8 mouse cellular contexts compared by ENCODE assay signal in genomic region chr11:53707718-53708009, GRCm38 (mm10). TPM values are rescaled to one million over a fixed set of nuclear protein-coding genes. Genes with fewer than 3 reads are reported as not detected.
DNase-seq lines count a peak whose midpoint lies in the region; ATAC-seq and TF ChIP-seq lines count a peak whose summit lies in the region.

No protein-coding gene starts in this region.

- no peak for TF ChIP-seq CTCF in bone marrow, adult 2 months (IDR thresholded peaks at IDR 0.05; ENCODE audit: control insufficient read depth, insufficient read depth, low read length)

- no peak for DNase-seq in heart, postnatal 25 days (ENCODE audit: low spot score)
- DNase-seq in thymus, postnatal 25 days = no peak
- DNase-seq in cerebellum, postnatal 4 days (ENCODE audit: low spot score in 2 of 2) = no peak

- peak overlapping the region; percentile 79 for H3K9ac ChIP-seq in heart, embryonic 14.5 days (ENCODE audit: low read length)
- no peak overlapping the region; the same call in 1 of the 2 replicates for H3K9ac ChIP-seq in hindbrain, embryonic 12.5 days
- no peak overlapping the region for H3K9ac ChIP-seq in midbrain, embryonic 12.5 days (replicated peaks)

- intact Hi-C loops in heart, postnatal 25 days (cut with DNase I) = no loop called here

- peaks cover 7% of the 10 kb centered on the region; the same call in 1 of the 2 replicates for H3K36me3 ChIP-seq in heart, embryonic 14.5 days (ENCODE audit: control insufficient read depth, insufficient read depth, low read length)
- no peaks in the 10 kb centered on the region for H3K36me3 ChIP-seq in hindbrain, embryonic 12.5 days
- H3K36me3 ChIP-seq in midbrain, embryonic 12.5 days = no peaks in the 10 kb centered on the region

- no peaks in the 10 kb centered on the region for H3K27me3 ChIP-seq in heart, embryonic 14.5 days (ENCODE audit: control insufficient read depth, insufficient read depth, low read length)
- H3K27me3 ChIP-seq in hindbrain, embryonic 12.5 days = no peaks in the 10 kb centered on the region
- peaks cover 6% of the 10 kb centered on the region; the same call in 1 of the 2 replicates for H3K27me3 ChIP-seq in midbrain, embryonic 12.5 days

- H3K27ac ChIP-seq in heart, embryonic 14.5 days (replicated peaks in 1 of 2; ENCODE audit: control insufficient read depth in 1 of 2, insufficient read depth in 1 of 2, low read depth in 2 of 2, low read length in 2 of 2) = no peak overlapping the region
- no peak overlapping the region for H3K27ac ChIP-seq in bone marrow, adult 2 months (ENCODE audit: control insufficient read depth, insufficient read depth, low read depth, low read length, poor library complexity)
- H3K27ac ChIP-seq in hindbrain, embryonic 12.5 days = no peak overlapping the region
- H3K27ac ChIP-seq in midbrain, embryonic 12.5 days (replicated peaks) = no peak overlapping the region

- H3K9me3 ChIP-seq in heart, embryonic 14.5 days (ENCODE audit: control insufficient read depth, low read length) = no peaks in the 10 kb centered on the region
- no peaks in the 10 kb centered on the region for H3K9me3 ChIP-seq in hindbrain, embryonic 12.5 days (replicated peaks)
- no peaks in the 10 kb centered on the region for H3K9me3 ChIP-seq in midbrain, embryonic 12.5 days

- H3K4me1 ChIP-seq in heart, embryonic 14.5 days (ENCODE audit: control insufficient read depth in 2 of 2, insufficient read depth in 2 of 2, low read length in 2 of 2) = peaks cover 0 to 3% of the 10 kb centered on the region in 2 experiments; a peak in 1 of 4 replicates
- H3K4me1 ChIP-seq in bone marrow, adult 2 months (ENCODE audit: control insufficient read depth, insufficient read depth, low read length) = no peaks in the 10 kb centered on the region
- peaks cover 6% of the 10 kb centered on the region; the same call in 1 of the 2 replicates for H3K4me1 ChIP-seq in hindbrain, embryonic 12.5 days
- H3K4me1 ChIP-seq in midbrain, embryonic 12.5 days = peaks cover 8% of the 10 kb centered on the region

- ATAC-seq in heart, embryonic 14.5 days (ENCODE audit: insufficient number of reproducible peaks, insufficient read depth, low FRiP score, low read depth) = no peak
- ATAC-seq in hindbrain, embryonic 12.5 days (ENCODE audit: low FRiP score) = no peak
- no peak for ATAC-seq in midbrain, embryonic 12.5 days (ENCODE audit: low FRiP score, low read depth)
- ATAC-seq in CD4-positive, CD25-positive, alpha-beta regulatory T cell, adult 4 months = no peak

- peak overlapping the region in 1 of 2 experiments; percentile 72; a peak in 3 of 4 replicates for H3K4me3 ChIP-seq in heart, embryonic 14.5 days (ENCODE audit: control insufficient read depth in 1 of 2, insufficient read depth in 1 of 2, low read depth in 1 of 2, low read length in 2 of 2)
- peak overlapping the region; percentile 67 for H3K4me3 ChIP-seq in bone marrow, adult 2 months (replicated peaks; ENCODE audit: control insufficient read depth, low read depth, low read length)
- H3K4me3 ChIP-seq in hindbrain, embryonic 12.5 days = peak overlapping the region; percentile 65
- peak overlapping the region; percentile 75; the same call in 1 of the 2 replicates for H3K4me3 ChIP-seq in midbrain, embryonic 12.5 days

- H3K4me2 ChIP-seq in heart, embryonic 14.5 days (ENCODE audit: low read length) = peak overlapping the region; percentile 81
- peak overlapping the region; percentile 98 for H3K4me2 ChIP-seq in hindbrain, embryonic 12.5 days (replicated peaks)
- peak overlapping the region; percentile 97 for H3K4me2 ChIP-seq in midbrain, embryonic 12.5 days (replicated peaks)

- no peak for TF ChIP-seq POLR2A in bone marrow, adult 2 months (IDR thresholded peaks at IDR 0.05; ENCODE audit: borderline replicate concordance, control insufficient read depth, low read depth, low read length)

- WGBS in heart, embryonic 14.5 days = 78% methylated on average over 3 of the region's 3 CpGs
- 40% methylated on average over 3 of the region's 3 CpGs for WGBS in bone marrow, adult 2 months
- WGBS in hindbrain, embryonic 12.5 days = 87% methylated on average over 3 of the region's 3 CpGs
- 86% methylated on average over 3 of the region's 3 CpGs for whole genome bisulfite sequencing in midbrain, embryonic 12.5 days

RNA-seq across cellular contexts. Expression of gene Rad50, which starts 0.5 kb away (rescaled TPM):
- polyA plus RNA-seq in heart, embryonic 14.5 days (2014; fragmentation: Nextera tagmentation; extraction: Ambion mirVana) = 18.2 and 19.7 TPM in 2 replicates
- total RNA-seq in heart, postnatal 25 days (2021) = 1 to 10 TPM; 6.3 to 6.7 TPM
- polyA plus RNA-seq in bone marrow, adult 2 months (2011; ENCODE audit: insufficient read depth, insufficient read length, low replicate concordance, missing spikeins) = 8.9 and 15.2 TPM in 2 replicates
- polyA plus RNA-seq in hindbrain, embryonic 12.5 days (2016; fragmentation: Nextera tagmentation; extraction: Ambion mirVana) = 18.5 and 21.4 TPM in 2 replicates
- 17.9 and 20.1 TPM in 2 replicates for polyA plus RNA-seq in midbrain, embryonic 12.5 days (2016; fragmentation: Nextera tagmentation; extraction: Ambion mirVana)
- 10 to 100 TPM; 47.8 to 50.7 TPM for polyA plus RNA-seq in CD4-positive, CD25-positive, alpha-beta regulatory T cell, adult 4 months (2017; shearing (Covaris generic))

RNA-seq across cellular contexts. Expression of gene Il5, which starts 12.9 kb away (rescaled TPM):
- not detected in 2 replicates for polyA plus RNA-seq in heart, embryonic 14.5 days (2014; fragmentation: Nextera tagmentation; extraction: Ambion mirVana)
- total RNA-seq in heart, postnatal 25 days (2021) = not detected
- polyA plus RNA-seq in bone marrow, adult 2 months (2011; ENCODE audit: insufficient read depth, insufficient read length, low replicate concordance, missing spikeins) = not detected in 2 replicates
- polyA plus RNA-seq in hindbrain, embryonic 12.5 days (2016; fragmentation: Nextera tagmentation; extraction: Ambion mirVana) = not detected in 2 replicates
- not detected in 2 replicates for polyA plus RNA-seq in midbrain, embryonic 12.5 days (2016; fragmentation: Nextera tagmentation; extraction: Ambion mirVana)
- polyA plus RNA-seq in CD4-positive, CD25-positive, alpha-beta regulatory T cell, adult 4 months (2017; shearing (Covaris generic)) = not detected
